Mouse (Mus musculus) intestine, embryonic 15.5 days (tissue): ENCODE measurements at regions not wholly inside any gene's neighbourhood (a gene's known extent, or its start where the extent isn't known, plus 50 kb on each side); places are given as distances from the start of the nearest gene placed in this dataset.

Source experiments
- ATAC-seq: fragments of 200-750 bp; cut with Nextera tagmentation; 2 replicates; pipeline ENCODE4 v1.8.0; 2017; ENCODE audit warnings: moderate TSS enrichment, moderate library complexity
- H3K27ac ChIP-seq: fragments of 300-500 bp; sonication (generic); 2 replicates; pipeline ENCODE4 v1.5.1; 2015; ENCODE audit warnings: mild to moderate bottlenecking, inconsistent platforms
- H3K27me3 ChIP-seq: fragments of 300-500 bp; sonication (generic); replicated peaks from 2 replicates; pipeline ENCODE4 v1.6.1; 2015; ENCODE audit warnings: inconsistent platforms
- H3K36me3 ChIP-seq: fragments of 300-500 bp; sonication (generic); 2 replicates; pipeline ENCODE4 v1.6.1; 2015; ENCODE audit warnings: inconsistent platforms
- H3K4me1 ChIP-seq: fragments of 300-500 bp; sonication (generic); replicated peaks from 2 replicates; pipeline ENCODE4 v1.6.1; 2015; ENCODE audit warnings: inconsistent platforms
- H3K4me2 ChIP-seq: fragments of 300-500 bp; sonication (generic); replicated peaks from 2 replicates; pipeline ENCODE4 v1.6.1; 2015; ENCODE audit warnings: mild to moderate bottlenecking, inconsistent platforms
- H3K4me3 ChIP-seq: fragments of 300-500 bp; sonication (generic); replicated peaks from 2 replicates; pipeline ENCODE4 v1.5.1; 2015; ENCODE audit warnings: inconsistent platforms
- H3K9ac ChIP-seq: fragments of 300-500 bp; sonication (generic); 2 replicates; pipeline ENCODE4 v1.6.1; 2015; ENCODE audit warnings: inconsistent platforms
- H3K9me3 ChIP-seq: fragments of 300-500 bp; sonication (generic); 2 replicates; pipeline ENCODE4 v1.6.1; 2016; ENCODE audit warnings: inconsistent platforms
- WGBS: fragments of 180-500 bp; shearing (Covaris S2); methylation state at CpG from one replicate; pipeline ENCODE4 v1.1.7; 2015; 5-methylcytosine and 5-hydroxymethylcytosine counted together

DNA sequence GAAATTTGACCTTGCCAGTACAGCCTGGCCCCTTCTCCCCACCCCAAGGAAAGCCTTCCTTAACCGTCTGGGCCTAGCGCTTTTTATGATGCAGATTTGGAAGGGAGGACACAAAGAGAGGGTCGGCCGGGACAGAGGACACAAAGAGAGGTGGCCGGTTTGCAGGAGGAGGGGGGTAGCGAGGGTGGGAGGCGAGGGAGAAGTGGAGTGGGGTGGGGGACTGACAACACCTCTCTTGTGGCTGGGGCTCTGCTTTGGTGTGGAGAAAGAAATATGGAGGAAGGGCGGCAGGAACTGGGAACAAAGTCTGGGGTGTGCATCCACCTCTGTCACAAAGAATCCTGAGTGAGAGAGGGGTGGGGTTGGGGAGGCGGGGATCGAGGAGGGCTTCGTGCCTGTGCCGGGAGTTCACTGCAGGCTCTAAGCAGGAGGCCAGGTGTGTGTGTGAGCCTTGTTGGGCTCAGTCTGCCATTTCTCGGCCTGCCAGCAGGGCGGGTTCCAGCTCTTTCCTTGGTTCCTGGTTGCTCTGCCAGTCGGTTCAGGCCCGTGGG is 330.4 kb upstream of the Dio3 start:
- H3K27ac ChIP-seq: no peak overlapping the region
- H3K4me2 ChIP-seq: no peak overlapping the region
- H3K36me3 ChIP-seq: no peaks in the 10 kb centered on the region
- WGBS: 38% methylated on average over 16 of the region's 16 CpGs
- ATAC-seq: peak; percentile 42
- H3K4me1 ChIP-seq: peaks cover 31% of the 10 kb centered on the region
- no peak overlapping the region for H3K9ac ChIP-seq
- no peaks in the 10 kb centered on the region for H3K27me3 ChIP-seq
- H3K4me3 ChIP-seq: no peak overlapping the region
- no peaks in the 10 kb centered on the region for H3K9me3 ChIP-seq

DNA sequence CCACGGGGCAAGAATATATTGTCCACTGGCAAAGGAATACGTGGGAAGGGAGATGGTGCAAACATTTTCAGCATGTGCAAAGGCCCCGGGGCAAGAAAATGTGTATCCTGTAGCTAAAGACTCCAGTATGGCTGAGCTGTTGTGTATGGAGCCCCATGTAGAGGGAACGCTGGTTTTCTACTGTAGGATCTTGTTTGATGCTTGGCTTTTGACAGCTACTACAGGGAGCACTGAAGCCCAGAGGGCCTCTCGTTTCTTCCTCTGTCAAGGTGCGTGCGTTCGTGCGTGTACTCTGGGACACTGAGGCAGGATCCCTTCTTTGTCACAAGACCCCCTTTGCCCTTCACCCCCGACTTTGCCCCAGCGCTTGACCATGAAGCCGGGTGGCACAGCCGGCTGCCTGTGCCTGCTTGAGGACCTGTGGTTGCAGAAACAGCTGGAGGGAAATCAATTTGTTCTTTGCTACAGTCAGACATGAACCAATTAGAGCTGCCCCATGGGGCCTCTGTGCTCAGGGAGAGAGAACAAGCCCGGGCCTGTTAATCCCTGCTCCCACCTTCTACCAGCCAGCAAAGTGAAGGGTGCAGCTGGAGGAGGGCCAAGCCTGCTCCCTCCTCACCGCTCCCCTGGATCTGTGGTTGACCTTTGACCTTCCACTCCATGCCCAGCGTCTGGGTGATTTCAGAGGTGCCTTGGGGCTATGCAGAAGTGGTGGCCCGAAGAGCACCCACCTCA is 329.5 kb upstream of the Dio3 start:
- peak; percentile 32 for ATAC-seq
- Histone ChIP-seq H3K27ac (no peak overlapping the region), H3K9me3 (no peaks in the 10 kb centered on the region), H3K4me2 (no peak overlapping the region), H3K36me3 (no peaks in the 10 kb centered on the region), H3K4me1 (peaks cover 31% of the 10 kb centered on the region), H3K27me3 (no peaks in the 10 kb centered on the region), H3K4me3 (no peak overlapping the region), H3K9ac (no peak overlapping the region)
- WGBS: 84% methylated on average over 17 of the region's 17 CpGs

DNA sequence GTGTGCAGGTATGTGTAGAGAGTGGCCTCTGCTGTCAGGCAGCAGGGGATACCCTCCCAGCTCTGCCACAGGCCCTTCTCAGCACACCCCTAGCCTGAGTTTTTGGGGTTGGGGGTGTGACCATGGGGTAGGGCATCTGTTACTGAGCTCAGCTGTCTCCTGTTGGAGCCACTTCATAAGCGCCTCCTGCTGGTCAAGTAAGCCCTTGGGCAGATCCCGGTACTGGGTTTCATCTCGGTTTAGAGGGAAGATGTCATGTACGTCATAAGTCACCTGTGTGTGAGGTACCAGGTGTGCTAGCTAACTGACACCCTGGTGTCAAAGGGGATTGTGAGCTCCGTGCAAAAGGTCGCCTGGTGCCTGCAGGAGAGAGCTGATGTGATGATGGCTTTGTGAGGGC is 328.2 kb upstream of the Dio3 start:
- WGBS: 60% methylated on average over 6 of the region's 6 CpGs

DNA sequence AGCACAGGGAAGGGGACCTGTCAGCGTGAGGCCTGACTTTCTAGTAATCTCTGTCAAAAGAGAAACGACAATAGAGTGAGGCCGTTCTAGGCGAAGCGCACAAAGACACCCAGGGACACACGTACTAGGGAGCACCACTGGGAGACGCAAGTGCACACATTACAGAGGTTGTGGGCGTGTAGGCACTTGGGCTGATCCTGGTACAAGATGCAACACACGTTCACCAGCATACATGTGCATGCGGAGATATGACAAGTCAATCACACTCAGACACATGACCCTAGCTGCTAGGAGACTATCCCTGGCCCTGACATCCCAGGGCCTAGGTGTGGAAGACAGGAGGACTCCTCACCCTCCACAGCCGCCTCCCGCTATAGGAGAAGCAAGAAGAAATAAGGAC is 327.4 kb upstream of the Dio3 start:
- Histone ChIP-seq H3K9me3 (no peaks in the 10 kb centered on the region), H3K4me1 (peaks cover 26% of the 10 kb centered on the region), H3K27ac (no peak overlapping the region), H3K27me3 (no peaks in the 10 kb centered on the region), H3K4me2 (no peak overlapping the region), H3K4me3 (no peak overlapping the region), H3K9ac (no peak overlapping the region), H3K36me3 (no peaks in the 10 kb centered on the region)
- ATAC-seq: no peak
- 90% methylated on average over 12 of the region's 12 CpGs for WGBS

More for the DNA sequence above, 328.2 kb upstream of the Dio3 start:
- no peak overlapping the region for H3K4me2 ChIP-seq
- H3K4me1 ChIP-seq: peaks cover 28% of the 10 kb centered on the region
- no peak for ATAC-seq
- no peaks in the 10 kb centered on the region for H3K9me3 ChIP-seq
- no peak overlapping the region for H3K9ac ChIP-seq
- no peak overlapping the region for H3K4me3 ChIP-seq
- no peaks in the 10 kb centered on the region for H3K36me3 ChIP-seq
- no peaks in the 10 kb centered on the region for H3K27me3 ChIP-seq
- no peak overlapping the region for H3K27ac ChIP-seq

DNA sequence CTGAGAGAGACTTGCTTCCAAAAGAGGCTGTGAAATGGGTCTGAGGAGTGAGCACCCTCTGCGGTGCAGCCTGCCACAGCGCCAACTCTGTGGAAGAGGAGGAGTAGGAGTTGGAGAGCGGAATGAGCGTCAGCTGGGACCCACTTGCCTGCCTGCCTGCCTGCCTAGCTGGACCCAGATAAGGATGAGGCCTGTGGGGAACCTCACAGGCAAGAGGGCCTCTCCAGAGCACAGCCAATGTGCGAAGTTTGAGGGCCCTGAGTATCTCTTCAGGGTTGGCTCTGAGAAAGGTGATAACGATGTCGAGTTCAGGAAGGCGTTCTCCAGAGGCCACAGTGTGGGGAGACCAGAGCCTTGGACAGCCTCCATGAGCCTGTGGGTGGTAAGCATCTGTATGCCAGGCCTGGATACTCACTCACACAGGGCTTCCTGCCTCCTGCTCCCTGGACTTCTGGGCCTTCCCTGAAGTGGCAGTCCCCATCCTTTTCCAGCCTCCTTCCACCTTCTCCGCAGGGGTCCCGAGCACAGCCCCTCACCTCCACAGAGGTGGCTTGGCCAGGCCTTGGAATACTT is 326.9 kb upstream of the Dio3 start:
- no peaks in the 10 kb centered on the region for H3K36me3 ChIP-seq
- H3K4me3 ChIP-seq: no peak overlapping the region
- H3K4me2 ChIP-seq: no peak overlapping the region
- no peak for ATAC-seq
- H3K4me1 ChIP-seq: peaks cover 22% of the 10 kb centered on the region
- H3K9ac ChIP-seq: no peak overlapping the region
- 86% methylated on average over 10 of the region's 10 CpGs for WGBS
- no peaks in the 10 kb centered on the region for H3K27me3 ChIP-seq
- H3K27ac ChIP-seq: no peak overlapping the region
- H3K9me3 ChIP-seq: no peaks in the 10 kb centered on the region

DNA sequence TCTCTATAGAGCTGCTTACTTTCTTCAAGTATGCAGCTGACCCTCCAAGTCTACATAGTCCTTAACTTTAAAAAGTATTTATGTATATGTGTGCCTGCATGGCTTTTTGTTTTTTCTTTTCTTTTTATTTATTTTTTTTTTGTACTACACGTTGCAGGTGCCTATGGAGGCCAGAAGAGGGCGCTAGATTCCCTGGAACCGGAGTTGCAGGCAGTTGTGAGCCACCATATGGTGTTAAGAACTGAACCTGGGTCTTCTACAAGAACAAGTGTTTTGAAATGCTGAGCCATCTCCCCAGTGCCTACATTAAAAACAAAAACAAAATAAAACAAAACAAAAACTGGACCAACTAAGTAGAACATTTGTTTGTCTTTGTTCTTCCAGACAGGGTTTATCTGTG is 325.9 kb upstream of the Dio3 start:
- Histone ChIP-seq H3K9me3 (no peaks in the 10 kb centered on the region), H3K9ac (no peak overlapping the region), H3K4me3 (no peak overlapping the region), H3K27ac (no peak overlapping the region), H3K36me3 (no peaks in the 10 kb centered on the region), H3K27me3 (no peaks in the 10 kb centered on the region), H3K4me2 (no peak overlapping the region), H3K4me1 (peaks cover 22% of the 10 kb centered on the region)
- 59% methylated on average over 3 of the region's 3 CpGs for WGBS
- no peak for ATAC-seq

DNA sequence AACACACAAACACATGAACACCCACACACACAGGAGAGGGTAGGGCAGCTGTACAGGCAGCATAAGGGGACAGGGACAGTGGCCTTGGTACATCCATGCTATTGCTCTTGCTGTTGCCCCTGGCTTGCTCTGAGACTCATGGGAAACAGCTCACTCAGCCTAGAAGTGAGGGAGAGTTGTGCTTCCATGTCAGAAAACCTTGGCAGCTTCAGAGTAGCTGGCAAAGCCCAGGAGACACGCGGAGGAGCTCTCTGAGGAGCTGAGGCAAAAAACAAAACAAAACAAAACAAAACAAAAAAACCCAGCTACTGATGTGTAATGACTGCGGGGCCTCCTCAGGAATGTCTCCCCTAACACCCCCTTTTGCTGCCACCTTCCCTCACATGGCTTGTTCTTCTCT is 321.6 kb upstream of the Dio3 start:
- Histone ChIP-seq H3K9me3 (no peaks in the 10 kb centered on the region), H3K4me1 (0 out of 2 replicates have a peak, but pooled peaks cover 7% of the 10 kb centered on the region), H3K27ac (no peak overlapping the region), H3K9ac (no peak overlapping the region), H3K4me2 (no peak overlapping the region), H3K4me3 (no peak overlapping the region), H3K27me3 (no peaks in the 10 kb centered on the region), H3K36me3 (no peaks in the 10 kb centered on the region)
- 83% methylated on average over 3 of the region's 3 CpGs for WGBS
- ATAC-seq: no peak

DNA sequence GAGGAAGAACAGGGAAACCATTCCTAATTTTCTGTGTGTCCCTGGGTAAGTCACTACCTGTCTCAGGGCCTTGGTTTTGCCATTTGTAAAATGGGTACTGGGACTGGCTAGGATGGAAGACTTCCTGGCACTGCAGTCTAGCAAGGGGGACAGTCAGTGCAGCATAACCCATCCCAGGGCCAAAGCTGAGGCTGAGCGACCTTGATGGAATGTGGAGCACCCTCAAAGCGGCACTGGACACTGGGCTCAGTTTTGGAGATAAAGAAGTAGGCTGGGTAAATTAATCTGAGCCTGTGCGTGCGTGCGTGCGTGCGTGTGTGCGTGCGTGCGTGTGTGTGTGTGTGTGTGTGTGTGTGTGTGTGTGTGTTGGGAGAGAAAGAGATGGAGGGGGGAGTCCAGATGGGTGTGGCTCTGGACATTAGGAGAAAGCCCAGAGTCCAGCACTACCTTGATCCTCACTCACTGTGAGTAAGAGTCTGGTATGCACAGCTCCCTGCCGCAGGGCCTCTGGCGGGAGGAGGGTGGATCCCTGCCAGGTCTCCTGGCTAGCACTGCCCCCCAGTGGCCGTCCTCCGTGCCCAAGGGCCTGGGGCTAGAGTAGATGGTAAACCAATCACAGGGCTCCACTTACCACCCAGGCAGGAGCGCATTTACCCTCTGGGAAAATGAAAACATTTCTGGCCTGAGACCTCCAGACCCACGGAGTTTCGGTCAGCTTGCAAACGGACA is 320.3 kb upstream of the Dio3 start:
- Histone ChIP-seq H3K4me1 (0 out of 2 replicates have a peak, but pooled peaks cover 7% of the 10 kb centered on the region), H3K27me3 (no peaks in the 10 kb centered on the region), H3K4me2 (no peak overlapping the region), H3K27ac (no peak overlapping the region), H3K9me3 (no peaks in the 10 kb centered on the region), H3K9ac (no peak overlapping the region), H3K36me3 (no peaks in the 10 kb centered on the region), H3K4me3 (no peak overlapping the region)
- 43% methylated on average over 18 of the region's 18 CpGs for WGBS
- peak; percentile 97 for ATAC-seq

DNA sequence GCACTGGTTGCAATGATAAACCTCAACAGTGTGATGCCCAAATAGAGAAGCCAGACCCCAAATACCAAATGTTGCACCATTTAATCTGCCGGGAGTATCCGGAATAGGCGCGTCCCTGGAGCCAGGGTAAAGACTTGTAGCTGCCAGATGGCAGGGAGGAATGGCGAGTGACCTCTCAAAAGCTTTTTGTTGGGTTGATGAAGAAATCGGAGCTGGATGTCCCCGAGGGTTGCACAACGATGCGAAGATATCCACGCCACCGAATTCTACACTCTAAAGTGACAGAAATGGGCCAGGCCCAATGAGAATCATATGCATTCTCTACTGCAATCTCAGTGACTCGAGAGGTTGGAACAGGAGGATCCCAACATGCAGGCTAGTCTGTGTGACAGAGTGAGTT is 312.1 kb upstream of the Dio3 start:
- H3K27ac ChIP-seq: no peak overlapping the region
- H3K27me3 ChIP-seq: no peaks in the 10 kb centered on the region
- no peaks in the 10 kb centered on the region for H3K9me3 ChIP-seq
- ATAC-seq: no peak
- no peaks in the 10 kb centered on the region for H3K36me3 ChIP-seq
- no peak overlapping the region for H3K4me2 ChIP-seq
- WGBS: 90% methylated on average over 12 of the region's 12 CpGs
- H3K9ac ChIP-seq: no peak overlapping the region
- H3K4me1 ChIP-seq: no peaks in the 10 kb centered on the region
- H3K4me3 ChIP-seq: no peak overlapping the region

DNA sequence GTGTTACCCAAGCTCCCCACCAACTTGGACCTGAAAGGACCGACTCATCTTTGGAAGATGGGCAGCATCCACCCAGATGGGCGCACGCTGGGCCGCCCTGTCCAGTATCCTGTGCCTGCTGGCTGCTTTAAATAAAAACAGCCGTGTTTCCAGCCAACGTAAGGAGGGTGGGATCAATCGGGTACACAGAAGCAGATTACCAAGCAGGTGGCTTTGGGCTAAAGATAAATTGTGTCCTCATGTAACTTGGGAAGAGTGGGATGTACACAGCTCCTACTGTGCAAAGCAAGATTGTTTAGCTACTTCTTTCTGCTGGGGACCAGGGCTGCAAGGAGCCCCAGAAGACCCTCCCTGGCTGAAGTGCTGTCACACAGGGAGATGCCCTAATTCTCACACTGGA is 310.6 kb upstream of the Dio3 start:
- ATAC-seq: no peak
- Histone ChIP-seq H3K27me3 (no peaks in the 10 kb centered on the region), H3K27ac (no peak overlapping the region), H3K4me3 (no peak overlapping the region), H3K9me3 (no peaks in the 10 kb centered on the region), H3K9ac (no peak overlapping the region), H3K36me3 (no peaks in the 10 kb centered on the region), H3K4me1 (no peaks in the 10 kb centered on the region), H3K4me2 (no peak overlapping the region)
- 74% methylated on average over 7 of the region's 7 CpGs for WGBS

DNA sequence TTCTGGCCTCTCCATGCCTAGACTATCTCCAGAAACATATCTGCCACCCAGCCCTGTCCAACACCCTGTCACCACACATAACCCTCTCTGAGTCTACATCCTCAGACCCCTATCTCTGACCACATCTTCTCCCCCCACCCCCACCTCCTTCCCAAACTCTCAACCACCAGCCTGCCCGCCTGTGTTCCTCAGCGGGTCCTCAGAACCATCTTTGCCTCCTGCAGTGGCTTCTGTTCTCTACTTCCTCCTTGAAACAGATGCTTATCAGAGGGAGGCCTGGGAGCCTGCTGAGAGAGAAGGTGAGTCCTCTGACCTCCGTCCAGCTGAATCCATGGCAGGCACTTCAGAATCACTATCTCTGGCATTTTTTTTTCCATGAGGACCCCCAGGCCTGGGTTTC is 307.4 kb upstream of the Dio3 start:
- Histone ChIP-seq H3K9me3 (no peaks in the 10 kb centered on the region), H3K4me2 (no peak overlapping the region), H3K27me3 (no peaks in the 10 kb centered on the region), H3K27ac (no peak overlapping the region), H3K4me3 (no peak overlapping the region), H3K9ac (no peak overlapping the region), H3K4me1 (no peaks in the 10 kb centered on the region), H3K36me3 (no peaks in the 10 kb centered on the region)
- no peak for ATAC-seq
- WGBS: 67% methylated on average over 3 of the region's 3 CpGs

DNA sequence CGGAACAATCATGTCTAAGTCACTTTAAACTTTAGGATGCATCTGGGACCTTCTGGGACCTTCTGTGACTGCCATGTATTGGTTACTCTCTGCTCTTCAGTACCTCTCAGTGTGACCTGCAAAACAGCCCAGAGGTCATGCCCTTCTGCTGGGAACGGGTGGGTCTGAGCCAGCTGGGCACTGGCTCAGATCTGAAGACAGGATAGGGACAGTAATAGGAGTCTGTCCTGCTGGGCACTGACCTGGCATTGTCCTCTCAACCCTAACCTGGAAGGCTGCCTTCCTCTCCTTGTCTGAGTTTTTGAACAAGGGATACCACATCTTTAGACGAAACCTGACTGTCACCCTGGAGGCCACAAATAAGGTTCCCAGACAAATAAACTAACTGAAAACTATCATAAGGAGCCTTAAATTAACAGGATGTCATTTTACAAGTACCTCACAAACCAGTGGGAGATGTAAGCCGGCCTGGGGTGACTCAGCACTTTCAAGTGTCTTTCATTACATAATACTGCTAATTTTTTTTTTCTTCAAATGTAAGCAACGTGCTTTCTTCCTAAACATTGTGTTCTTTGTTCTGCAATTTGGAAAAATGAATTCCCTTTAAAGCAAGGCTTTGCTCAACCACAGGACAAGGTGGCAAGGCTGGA is 306.4 kb upstream of the Dio3 start:
- H3K27ac ChIP-seq: no peak overlapping the region
- H3K9ac ChIP-seq: no peak overlapping the region
- H3K9me3 ChIP-seq: no peaks in the 10 kb centered on the region
- 58% methylated on average over 5 of the region's 5 CpGs for WGBS
- H3K4me1 ChIP-seq: no peaks in the 10 kb centered on the region
- no peak overlapping the region for H3K4me2 ChIP-seq
- no peaks in the 10 kb centered on the region for H3K27me3 ChIP-seq
- no peaks in the 10 kb centered on the region for H3K36me3 ChIP-seq
- no peak overlapping the region for H3K4me3 ChIP-seq
- no peak for ATAC-seq
